Mouse (Mus musculus) liver, adult 2 months (tissue): ENCODE data around the gene Fam181a.

Source experiments
- CTCF ChIP-seq: fragments of 200-500 bp; IDR thresholded peaks from 2 replicates; pipeline ENCODE4 v1.5.1; 2011; ENCODE audit warnings: low read depth, low read length, control low read depth
- POLR2A ChIP-seq: fragments of 200-500 bp; IDR thresholded peaks from 2 replicates; pipeline ENCODE4 v1.6.1; 2011; ENCODE audit warnings: low read length, control low read depth; ENCODE audit not compliant: insufficient read depth; ENCODE audit errors: extremely low read depth

DNA sequence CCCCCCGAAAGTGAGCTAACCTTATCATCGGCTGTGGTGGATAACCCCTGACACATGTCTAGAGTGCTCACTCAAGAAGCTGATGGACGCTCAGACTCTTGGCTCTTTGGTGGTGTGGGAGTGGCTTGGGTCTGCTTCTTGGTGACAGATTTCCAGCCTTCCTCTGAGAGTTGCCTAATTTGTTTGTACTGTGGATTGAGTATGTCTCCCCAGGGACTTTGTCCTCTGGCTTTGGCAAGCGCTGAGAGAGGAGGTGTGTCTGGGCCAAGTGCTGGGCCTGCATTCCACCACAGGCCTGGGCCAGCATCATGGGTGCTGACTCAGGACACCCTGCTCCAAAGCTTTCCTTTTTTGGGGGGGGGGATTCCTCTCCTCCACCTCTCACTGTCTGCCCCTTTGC is 28.9 kb upstream of the Fam181a start:
- TF ChIP-seq POLR2A = no peak
- TF ChIP-seq CTCF = no peak
